Mouse (Mus musculus): ENCODE results near the gene Csnk1g1.

DNA sequence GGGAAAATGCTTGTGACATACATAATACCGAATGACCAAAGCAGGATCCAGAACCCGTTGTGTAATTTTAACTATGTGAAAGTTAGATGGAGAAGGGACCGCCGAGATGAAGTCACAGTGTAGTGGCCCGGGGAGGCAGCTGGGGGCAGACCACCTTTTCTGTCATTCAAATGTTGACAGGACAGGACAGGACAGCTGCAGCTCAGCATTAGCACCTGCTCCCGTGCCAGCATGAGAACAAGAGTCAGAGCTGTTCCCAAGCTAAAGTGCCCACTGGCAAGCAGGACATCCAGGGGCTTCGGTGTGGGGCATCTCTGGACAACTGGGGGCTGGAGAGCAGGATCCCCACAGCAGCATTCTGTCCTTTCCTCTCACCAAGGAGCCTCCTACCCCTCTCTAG is 178.3 kb downstream of the Csnk1g1 start:
- no peak for TF ChIP-seq HCFC1 (IDR thresholded peaks at IDR 0.05; ENCODE audit: borderline replicate concordance, insufficient read depth, low read length)
- no peak for TF ChIP-seq ZC3H11A (IDR thresholded peaks at IDR 0.05; ENCODE audit: borderline replicate concordance, low read depth, low read length)
